Mouse (Mus musculus): ENCODE measurements around the gene Parp8. TPM values are rescaled to one million over a fixed set of nuclear protein-coding genes. Genes with fewer than 3 reads are reported as not detected.

Gene Parp8
- polyA plus RNA-seq, 1 experiment = 22.4 TPM

GRCm38 (mm10) chr13:116970706-116971428, 54.5 kb downstream of the Parp8 start:
- Histone ChIP-seq H3K4me1 (ENCODE audit: control insufficient read depth, insufficient read depth, low read length) (peaks cover 3% of the 10 kb centered on the region), H3K27ac (ENCODE audit: insufficient read depth, low read length) (no peak overlapping the region), H3K4me3 (ENCODE audit: insufficient read depth, low read length) (no peak overlapping the region)
- TF ChIP-seq POLR2A (IDR thresholded peaks at IDR 0.05; ENCODE audit: extremely low read depth, insufficient read depth, low read length) (no peak), CTCF (IDR thresholded peaks at IDR 0.05; ENCODE audit: extremely low read depth, insufficient read depth, low read length) (no peak)

DNA sequence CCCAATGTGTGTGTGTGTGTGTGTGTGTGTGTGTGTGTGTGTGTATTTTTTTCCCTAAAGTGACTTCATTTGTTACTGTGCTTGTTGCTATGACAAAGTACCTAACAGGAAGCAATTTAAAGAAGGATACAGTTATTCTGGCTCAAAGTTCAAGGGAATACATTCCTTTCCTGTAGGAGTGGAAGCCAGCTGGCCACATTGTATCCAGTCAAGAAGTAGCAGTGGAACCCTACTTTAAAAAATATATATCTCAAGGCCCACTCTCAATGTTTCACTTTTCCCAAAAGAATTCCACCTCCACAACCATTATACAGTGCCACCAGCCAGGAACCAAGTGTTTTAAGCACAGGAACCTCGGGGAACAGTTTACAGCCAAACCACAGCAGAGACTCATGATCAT, 55.7 kb downstream of the Parp8 start:
- Histone ChIP-seq H3K4me3 (ENCODE audit: insufficient read depth, low read length) (no peak overlapping the region), H3K27ac (ENCODE audit: insufficient read depth, low read length) (no peak overlapping the region), H3K4me1 (ENCODE audit: control insufficient read depth, insufficient read depth, low read length) (peaks cover 3% of the 10 kb centered on the region)
- TF ChIP-seq POLR2A (IDR thresholded peaks at IDR 0.05; ENCODE audit: extremely low read depth, insufficient read depth, low read length) = no peak
- TF ChIP-seq CTCF (IDR thresholded peaks at IDR 0.05; ENCODE audit: extremely low read depth, insufficient read depth, low read length) = no peak

- no peak overlapping the region for H3K27ac ChIP-seq (ENCODE audit: insufficient read depth, low read length)
- peaks cover 4% of the 10 kb centered on the region for H3K4me1 ChIP-seq (ENCODE audit: control insufficient read depth, insufficient read depth, low read length)
- no peak overlapping the region for H3K4me3 ChIP-seq (ENCODE audit: insufficient read depth, low read length)
- TF ChIP-seq CTCF (IDR thresholded peaks at IDR 0.05; ENCODE audit: extremely low read depth, insufficient read depth, low read length) (no peak), POLR2A (IDR thresholded peaks at IDR 0.05; ENCODE audit: extremely low read depth, insufficient read depth, low read length) (no peak)
These were observed 56.4 kb downstream of the Parp8 start for GRCm38 (mm10) chr13:116968906-116969305.

- H3K4me3 ChIP-seq (ENCODE audit: insufficient read depth, low read length) = no peak overlapping the region
- H3K27ac ChIP-seq (ENCODE audit: insufficient read depth, low read length) = no peak overlapping the region
- TF ChIP-seq CTCF (IDR thresholded peaks at IDR 0.05; ENCODE audit: extremely low read depth, insufficient read depth, low read length) (no peak), POLR2A (IDR thresholded peaks at IDR 0.05; ENCODE audit: extremely low read depth, insufficient read depth, low read length) (no peak)
- peaks cover 1% of the 10 kb centered on the region; the same call in 1 of the 2 replicates for H3K4me1 ChIP-seq (ENCODE audit: control insufficient read depth, insufficient read depth, low read length)
These were observed 57.9 kb downstream of the Parp8 start for GRCm38 (mm10) chr13:116967459-116967858.

DNA sequence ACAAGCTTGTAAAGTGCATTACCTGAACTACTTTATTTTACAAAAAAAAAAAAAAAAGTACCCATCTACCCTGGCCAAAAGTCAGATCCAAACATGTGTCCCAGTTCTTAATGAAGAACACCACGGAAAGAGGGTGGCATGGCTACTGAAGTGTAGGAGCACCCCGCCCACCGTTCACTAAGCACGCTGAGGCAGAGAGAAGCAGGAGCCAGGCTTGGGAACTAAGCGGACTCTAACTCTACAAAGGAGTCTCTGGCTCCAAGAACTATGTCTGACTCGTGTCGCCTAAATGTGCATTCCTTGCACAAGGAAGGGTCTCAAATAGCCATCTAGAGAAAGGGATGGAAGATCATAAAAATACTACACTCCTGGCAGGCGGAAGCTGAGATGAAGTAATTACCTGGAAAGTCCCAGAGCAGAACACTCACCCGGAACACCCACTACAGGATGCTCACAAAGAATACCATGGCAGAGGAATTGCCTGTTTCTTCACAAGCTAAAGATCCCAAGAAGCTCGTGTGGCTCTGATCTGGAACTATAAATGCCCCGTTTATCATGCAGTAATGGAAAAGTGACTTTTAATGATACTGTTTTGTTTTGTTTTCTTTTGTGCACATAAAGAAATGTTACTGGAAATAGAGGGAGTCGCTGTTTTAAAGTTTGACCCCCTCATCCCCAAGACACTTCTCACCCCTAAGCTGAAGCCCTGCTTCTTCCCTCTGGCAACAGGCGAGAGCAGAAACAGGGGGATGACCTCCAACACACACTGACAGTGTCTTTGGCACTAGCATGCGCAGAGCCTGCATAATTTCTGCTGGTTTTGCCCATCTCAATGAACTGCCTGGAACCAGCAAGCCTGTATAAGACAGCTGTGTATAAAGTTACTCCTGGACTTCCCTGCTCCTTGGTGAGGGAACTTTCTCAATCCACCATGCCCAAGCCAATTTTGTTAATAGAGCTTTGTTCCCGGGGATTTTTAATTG, 62.6 kb downstream of the Parp8 start:
- no peak overlapping the region for H3K27ac ChIP-seq (ENCODE audit: insufficient read depth, low read length)

GRCm38 (mm10) chr13:116958776-116959589, 66.4 kb downstream of the Parp8 start:
- Histone ChIP-seq H3K27ac (ENCODE audit: insufficient read depth, low read length) (no peak overlapping the region), H3K4me1 (ENCODE audit: control insufficient read depth, insufficient read depth, low read length) (peaks cover 1% of the 10 kb centered on the region; the same call in 1 of the 2 replicates), H3K4me3 (ENCODE audit: insufficient read depth, low read length) (no peak overlapping the region)
- TF ChIP-seq POLR2A (IDR thresholded peaks at IDR 0.05; ENCODE audit: extremely low read depth, insufficient read depth, low read length) (no peak), CTCF (IDR thresholded peaks at IDR 0.05; ENCODE audit: extremely low read depth, insufficient read depth, low read length) (no peak)

More for the DNA sequence above, 62.6 kb downstream of the Parp8 start:
- no peak for TF ChIP-seq CTCF (IDR thresholded peaks at IDR 0.05; ENCODE audit: extremely low read depth, insufficient read depth, low read length)
- TF ChIP-seq POLR2A (IDR thresholded peaks at IDR 0.05; ENCODE audit: extremely low read depth, insufficient read depth, low read length) = no peak
- Histone ChIP-seq H3K4me3 (ENCODE audit: insufficient read depth, low read length) (no peak overlapping the region), H3K4me1 (ENCODE audit: control insufficient read depth, insufficient read depth, low read length) (peaks cover 1% of the 10 kb centered on the region; the same call in 1 of the 2 replicates)

GRCm38 (mm10) chr13:116957577-116957976, 67.8 kb downstream of the Parp8 start:
- no peak for TF ChIP-seq POLR2A (IDR thresholded peaks at IDR 0.05; ENCODE audit: extremely low read depth, insufficient read depth, low read length)
- TF ChIP-seq CTCF (IDR thresholded peaks at IDR 0.05; ENCODE audit: extremely low read depth, insufficient read depth, low read length) = no peak
- Histone ChIP-seq H3K4me3 (ENCODE audit: insufficient read depth, low read length) (no peak overlapping the region), H3K27ac (ENCODE audit: insufficient read depth, low read length) (no peak overlapping the region), H3K4me1 (ENCODE audit: control insufficient read depth, insufficient read depth, low read length) (peaks cover 1% of the 10 kb centered on the region; the same call in 1 of the 2 replicates)

DNA sequence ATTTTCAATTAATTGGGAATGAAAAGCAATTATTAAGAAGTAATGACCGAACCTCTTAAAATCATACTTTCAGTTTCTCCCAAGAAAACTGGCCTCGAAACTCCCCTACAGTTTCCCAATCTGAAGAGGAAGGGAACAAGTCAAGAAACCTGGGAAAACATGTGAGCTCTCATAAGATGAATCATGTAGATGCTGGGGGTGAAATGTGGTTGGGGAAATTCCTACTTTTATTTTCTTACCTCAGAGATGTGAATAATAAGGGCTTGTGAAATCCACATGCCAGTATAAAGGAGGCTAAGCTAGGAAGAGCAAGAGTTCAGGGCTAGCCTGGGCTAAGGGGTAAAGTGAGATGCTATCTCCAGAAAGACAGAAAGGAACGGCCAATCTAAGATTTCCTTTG, 74.0 kb downstream of the Parp8 start:
- H3K27ac ChIP-seq (ENCODE audit: insufficient read depth, low read length) = no peak overlapping the region
- no peak overlapping the region for H3K4me3 ChIP-seq (ENCODE audit: insufficient read depth, low read length)
- H3K4me1 ChIP-seq (ENCODE audit: control insufficient read depth, insufficient read depth, low read length) = 0 out of 2 replicates have a peak, but pooled peaks cover 1% of the 10 kb centered on the region
- TF ChIP-seq CTCF (IDR thresholded peaks at IDR 0.05; ENCODE audit: extremely low read depth, insufficient read depth, low read length) (no peak), POLR2A (IDR thresholded peaks at IDR 0.05; ENCODE audit: extremely low read depth, insufficient read depth, low read length) (no peak)

GRCm38 (mm10) chr13:116949527-116949926, 75.8 kb downstream of the Parp8 start:
- TF ChIP-seq POLR2A (IDR thresholded peaks at IDR 0.05; ENCODE audit: extremely low read depth, insufficient read depth, low read length) (no peak), CTCF (IDR thresholded peaks at IDR 0.05; ENCODE audit: extremely low read depth, insufficient read depth, low read length) (no peak)
- no peak overlapping the region for H3K4me3 ChIP-seq (ENCODE audit: insufficient read depth, low read length)
- no peak overlapping the region for H3K27ac ChIP-seq (ENCODE audit: insufficient read depth, low read length)
- 0 out of 2 replicates have a peak, but pooled peaks cover 1% of the 10 kb centered on the region for H3K4me1 ChIP-seq (ENCODE audit: control insufficient read depth, insufficient read depth, low read length)

Data from cortical plate, adult 2 months (tissue).